Comparison of ENCODE assay signal across 8 mouse cellular contexts in the genomic region with DNA sequence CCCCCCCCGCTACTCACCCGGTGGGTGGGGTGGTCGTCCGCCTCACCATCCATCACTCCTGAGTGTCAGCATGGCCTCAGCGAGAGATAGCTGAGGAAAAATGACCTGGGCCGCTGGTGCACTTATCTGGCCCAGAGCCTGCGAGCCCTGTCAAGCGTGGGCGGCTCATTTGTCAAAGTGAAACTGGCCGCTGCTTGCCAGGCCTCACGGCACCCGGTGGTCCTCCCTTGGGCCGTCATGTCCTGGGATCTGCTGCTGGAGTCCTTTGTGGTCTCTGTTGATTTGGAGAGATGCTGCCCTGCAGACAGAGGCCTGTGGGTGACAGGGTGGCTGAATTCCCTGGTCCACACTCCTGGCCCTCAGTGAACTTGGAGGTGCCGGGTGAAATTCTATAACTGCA.
DNase-seq lines count a peak whose midpoint lies in the region; ATAC-seq lines count a peak whose summit lies in the region.

No protein-coding gene starts in this region.

- H3K4me1 ChIP-seq in heart, embryonic 11.5 days (ENCODE audit: control insufficient read depth, insufficient read depth, low read length) = peaks cover 21% of the 10 kb centered on the region
- H3K4me1 ChIP-seq in intestine, embryonic 15.5 days (replicated peaks) = peaks cover 16% of the 10 kb centered on the region; the same call in 1 of the 2 replicates

- H3K4me3 ChIP-seq in heart, embryonic 11.5 days (ENCODE audit: low read depth, low read length) = 0 out of 2 replicates have a peak overlapping the region, but pooled peaks have one; percentile 12
- no peak overlapping the region; the same call in 1 of the 2 replicates for H3K4me3 ChIP-seq in intestine, embryonic 15.5 days (replicated peaks)

- H3K9me3 ChIP-seq in heart, embryonic 11.5 days (replicated peaks; ENCODE audit: control insufficient read depth, low read length) = no peaks in the 10 kb centered on the region
- no peaks in the 10 kb centered on the region for H3K9me3 ChIP-seq in intestine, embryonic 15.5 days

- WGBS in heart, embryonic 11.5 days (ENCODE audit: insufficient replicate concordance) = 11% methylated on average over 12 of the region's 14 CpGs
- 12% methylated on average over 14 of the region's 14 CpGs for WGBS in intestine, embryonic 15.5 days

- peaks cover 64% of the 10 kb centered on the region for H3K27me3 ChIP-seq in heart, embryonic 11.5 days (ENCODE audit: control insufficient read depth, insufficient read depth, low read length)
- H3K27me3 ChIP-seq in intestine, embryonic 15.5 days (replicated peaks) = no peaks in the 10 kb centered on the region; the same call in 1 of the 2 replicates

- DNase-seq in heart, adult 8-10 months (ENCODE audit: low spot score) = no peak
- peak; percentile 46 to 48 for DNase-seq in adrenal gland, postnatal 36 days
- no peak for DNase-seq in layer of hippocampus, adult 18-20 months (ENCODE audit: low spot score in 2 of 2)
- DNase-seq in spleen, postnatal 10 days (ENCODE audit: low spot score in 2 of 2) = no peak
- DNase-seq in cerebellum, adult 11-12 months = no peak

- no peaks in the 10 kb centered on the region for H3K36me3 ChIP-seq in heart, embryonic 11.5 days (ENCODE audit: control insufficient read depth, insufficient read depth, low read length)
- H3K36me3 ChIP-seq in intestine, embryonic 15.5 days = no peaks in the 10 kb centered on the region

- ATAC-seq in heart, embryonic 11.5 days (replicated peaks; ENCODE audit: insufficient number of reproducible peaks, low FRiP score, low TSS enrichment) = no peak
- ATAC-seq in intestine, embryonic 15.5 days = peak; percentile 13; the same call in 1 of the 2 replicates
- peak; percentile 42; the same call in 1 of the 2 replicates for ATAC-seq in megakaryocyte progenitor cell, adult 5-6 weeks (replicated peaks; ENCODE audit: poor library complexity)

- H3K9ac ChIP-seq in heart, embryonic 11.5 days (ENCODE audit: low read depth, low read length) = no peak overlapping the region
- H3K9ac ChIP-seq in intestine, embryonic 15.5 days = peak overlapping the region; percentile 17; the same call in 1 of the 2 replicates

- H3K27ac ChIP-seq in heart, embryonic 11.5 days (ENCODE audit: low read depth, low read length) = 0 out of 2 replicates have a peak overlapping the region, but pooled peaks have one; percentile 35
- peak overlapping the region; percentile 62; the same call in 1 of the 2 replicates for H3K27ac ChIP-seq in intestine, embryonic 15.5 days

- H3K4me2 ChIP-seq in heart, embryonic 11.5 days = peak overlapping the region; percentile 56
- peak overlapping the region; percentile 49 for H3K4me2 ChIP-seq in intestine, embryonic 15.5 days (replicated peaks)

Comparison
In these comparisons a context has a peak if more than half of its experiments do, and no peak if none do; other contexts are left out.
1. DNase-seq: peak in adrenal gland, postnatal 36 days (2 of 2); none in heart, adult 8-10 months (single experiment), layer of hippocampus, adult 18-20 months (0 of 2), spleen, postnatal 10 days (0 of 2) and cerebellum, adult 11-12 months (single experiment).